Mouse (Mus musculus) heart, embryonic 14.5 days (tissue): ENCODE measurements around the gene Cartpt. TPM values are rescaled to one million over a fixed set of nuclear protein-coding genes. Genes with fewer than 3 reads are reported as not detected.
A peak's percentile ranks its signal among the peaks of the same experiment; 100 is the strongest.
"Not testable (repeated sequence)": the region's sequence is repeated elsewhere in the genome, so short reads cannot be mapped to it uniquely, and the experiment has no call there.

Experiments
- ATAC-seq: fragments of 200-750 bp; cut with Nextera tagmentation; 2 replicates; pipeline ENCODE4 v1.8.0; 2017; ENCODE audit warnings: low read depth, moderate TSS enrichment; ENCODE audit not compliant: insufficient number of reproducible peaks, insufficient read depth, low FRiP score
- H3K27ac ChIP-seq, 2 experiments: fragments of 200-500 bp in 1 of 2; fragments of 300-500 bp in 1 of 2; sonication (generic) in 1 of 2; replicated peaks in 1 of 2; 2 replicates each; pipeline ENCODE4 v1.5.1; 2012 to 2014; ENCODE audit warnings: low read depth in 2 of 2, low read length in 2 of 2, control low read depth in 1 of 2, mild to moderate bottlenecking in 1 of 2, mixed read lengths in 1 of 2; ENCODE audit not compliant: control insufficient read depth in 1 of 2, insufficient read depth in 1 of 2
- H3K27me3 ChIP-seq: fragments of 300-500 bp; sonication (generic); 2 replicates; pipeline ENCODE4 v1.6.1; 2014; ENCODE audit warnings: mild to moderate bottlenecking, low read length, control low read depth; ENCODE audit not compliant: control insufficient read depth, insufficient read depth
- H3K36me3 ChIP-seq: fragments of 300-500 bp; sonication (generic); 2 replicates; pipeline ENCODE4 v1.6.1; 2014; ENCODE audit warnings: mild to moderate bottlenecking, control low read depth, low read length, mixed read lengths; ENCODE audit not compliant: control insufficient read depth, insufficient read depth
- H3K4me1 ChIP-seq, 2 experiments: fragments of 200-500 bp in 1 of 2; fragments of 300-500 bp in 1 of 2; sonication (generic) in 1 of 2; 2 replicates each; pipeline ENCODE4 v1.6.1; 2012 to 2014; ENCODE audit warnings: low read length in 2 of 2, control low read depth in 1 of 2, mixed read lengths in 1 of 2; ENCODE audit not compliant: control insufficient read depth in 2 of 2, insufficient read depth in 2 of 2
- H3K4me2 ChIP-seq: fragments of 300-500 bp; sonication (generic); 2 replicates; pipeline ENCODE4 v1.6.1; 2014; ENCODE audit warnings: mild to moderate bottlenecking, low read length
- H3K4me3 ChIP-seq, 2 experiments: fragments of 200-500 bp in 1 of 2; fragments of 300-500 bp in 1 of 2; sonication (generic) in 1 of 2; 2 replicates each; pipeline ENCODE4 v1.5.1; 2012 to 2014; ENCODE audit warnings: low read length in 2 of 2, mild to moderate bottlenecking in 2 of 2, control low read depth in 1 of 2, low read depth in 1 of 2, moderate library complexity in 1 of 2; ENCODE audit not compliant: control insufficient read depth in 1 of 2, insufficient read depth in 1 of 2
- H3K9ac ChIP-seq: fragments of 300-500 bp; sonication (generic); 2 replicates; pipeline ENCODE4 v1.6.1; 2014; ENCODE audit warnings: mild to moderate bottlenecking, low read length
- H3K9me3 ChIP-seq: fragments of 300-500 bp; sonication (generic); 2 replicates; pipeline ENCODE4 v1.6.1; 2016; ENCODE audit warnings: low read length, control low read depth; ENCODE audit not compliant: control insufficient read depth
- WGBS: fragments of 180-500 bp; shearing (Covaris S2); extraction: QIAGEN DNeasy Blood & Tissue Kit; methylation state at CpG from one replicate; pipeline ENCODE4 v1.1.7; 2014; 5-methylcytosine and 5-hydroxymethylcytosine counted together
- polyA plus RNA-seq: library from polyadenylated mRNA; unstranded; fragments of >200 nt; fragmentation: Nextera tagmentation; extraction: Ambion mirVana; gene quantifications from 2 replicates; pipeline ENCODE4 v1.2.1, GENCODE M21; 2014

Gene Cartpt
- polyA plus RNA-seq, 1 experiment from 2014 or later, result 0.68 TPM

GRCm38 (mm10) chr13:99881774-99882173, 19.1 kb downstream of the Cartpt start:
- not testable (repeated sequence) for ATAC-seq, H3K4me3 ChIP-seq, H3K9me3 ChIP-seq, H3K27me3 ChIP-seq, H3K9ac ChIP-seq, H3K4me2 ChIP-seq, H3K4me1 ChIP-seq, H3K36me3 ChIP-seq, H3K27ac ChIP-seq
- WGBS, result 56% methylated on average over 8 of the region's 8 CpGs

- ATAC-seq, result no peak
- Histone ChIP-seq H3K36me3 (no peaks in the 10 kb centered on the region), H3K4me2 (no peak overlapping the region), H3K27me3 (no peaks in the 10 kb centered on the region), H3K4me1 (no peaks in the 10 kb centered on the region), H3K4me3 (no peak overlapping the region), H3K27ac (no peak overlapping the region), H3K9ac (no peak overlapping the region), H3K9me3 (no peaks in the 10 kb centered on the region)
- WGBS, result 73% methylated on average over 10 of the region's 10 CpGs
These were observed 21.2 kb downstream of the Cartpt start for GRCm38 (mm10) chr13:99879696-99880095.

GRCm38 (mm10) chr13:99872059-99872458, 28.8 kb downstream of the Cartpt start:
- WGBS, result 40% methylated on average over 1 of the region's 1 CpGs
- Histone ChIP-seq H3K9me3 (0 out of 2 replicates have a peak, but pooled peaks cover 4% of the 10 kb centered on the region), H3K9ac (no peak overlapping the region), H3K4me2 (no peak overlapping the region), H3K27ac (no peak overlapping the region), H3K4me1 (no peaks in the 10 kb centered on the region), H3K27me3 (no peaks in the 10 kb centered on the region), H3K4me3 (no peak overlapping the region), H3K36me3 (no peaks in the 10 kb centered on the region)
- no peak for ATAC-seq

GRCm38 (mm10) chr13:99868438-99868837, 32.5 kb downstream of the Cartpt start:
- H3K27me3 ChIP-seq, result no peaks in the 10 kb centered on the region
- H3K9ac ChIP-seq, result no peak overlapping the region
- ATAC-seq, result no peak
- 91% methylated on average over 6 of the region's 6 CpGs for WGBS
- no peak overlapping the region for H3K4me3 ChIP-seq
- H3K4me1 ChIP-seq, result 0 out of 4 replicates have a peak, but pooled peaks cover 0 to 3% of the 10 kb centered on the region in 2 experiments
- no peak overlapping the region for H3K4me2 ChIP-seq
- no peak overlapping the region for H3K27ac ChIP-seq
- H3K36me3 ChIP-seq, result no peaks in the 10 kb centered on the region
- 0 out of 2 replicates have a peak, but pooled peaks cover 4% of the 10 kb centered on the region for H3K9me3 ChIP-seq

- Histone ChIP-seq H3K9ac (no peak overlapping the region), H3K4me1 (0 out of 4 replicates have a peak, but pooled peaks cover 0 to 4% of the 10 kb centered on the region in 2 experiments), H3K27ac (no peak overlapping the region), H3K27me3 (no peaks in the 10 kb centered on the region), H3K36me3 (no peaks in the 10 kb centered on the region), H3K4me3 (no peak overlapping the region), H3K4me2 (no peak overlapping the region), H3K9me3 (peaks cover 11% of the 10 kb centered on the region; the same call in 1 of the 2 replicates)
- ATAC-seq, result no peak
- 72% methylated on average over 5 of the region's 5 CpGs for WGBS
These were observed 36.6 kb downstream of the Cartpt start for GRCm38 (mm10) chr13:99864331-99864730.

GRCm38 (mm10) chr13:99860670-99861069, 40.2 kb downstream of the Cartpt start:
- Histone ChIP-seq H3K27me3 (no peaks in the 10 kb centered on the region), H3K27ac (no peak overlapping the region), H3K4me1 (peaks cover 6 to 13% of the 10 kb centered on the region in 2 experiments; a peak in 3 of 4 replicates), H3K9me3 (peaks cover 6% of the 10 kb centered on the region; the same call in 1 of the 2 replicates), H3K4me2 (no peak overlapping the region), H3K9ac (no peak overlapping the region), H3K4me3 (no peak overlapping the region), H3K36me3 (no peaks in the 10 kb centered on the region)
- no peak for ATAC-seq
- 91% methylated on average over 3 of the region's 3 CpGs for WGBS

GRCm38 (mm10) chr13:99859082-99859481, 41.8 kb downstream of the Cartpt start:
- Histone ChIP-seq H3K27me3 (no peaks in the 10 kb centered on the region), H3K4me2 (no peak overlapping the region), H3K36me3 (no peaks in the 10 kb centered on the region), H3K27ac (no peak overlapping the region), H3K9me3 (peaks cover 6% of the 10 kb centered on the region; the same call in 1 of the 2 replicates), H3K4me1 (peaks cover 6 to 13% of the 10 kb centered on the region in 2 experiments; a peak in 3 of 4 replicates), H3K9ac (no peak overlapping the region), H3K4me3 (no peak overlapping the region)
- no peak for ATAC-seq
- WGBS, result 6% methylated on average over 1 of the region's 1 CpGs

GRCm38 (mm10) chr13:99857879-99858278, 43.0 kb downstream of the Cartpt start:
- ATAC-seq, result peak; percentile 17; the same call in 1 of the 2 replicates
- H3K27ac ChIP-seq, result peak overlapping the region; percentile 69 to 73
- WGBS, result 1% methylated on average over 2 of the region's 2 CpGs

More at GRCm38 (mm10) chr13:99857879-99858278, 43.0 kb downstream of the Cartpt start:
- Histone ChIP-seq H3K36me3 (no peaks in the 10 kb centered on the region), H3K4me2 (no peak overlapping the region), H3K9ac (no peak overlapping the region), H3K4me3 (no peak overlapping the region), H3K27me3 (no peaks in the 10 kb centered on the region), H3K9me3 (peaks cover 6% of the 10 kb centered on the region; the same call in 1 of the 2 replicates), H3K4me1 (peaks cover 6 to 8% of the 10 kb centered on the region in 2 experiments; a peak in 3 of 4 replicates)
